Mouse (Mus musculus) heart, embryonic 15.5 days (tissue): ENCODE measurements at regions not wholly inside any gene's neighbourhood (a gene's known extent, or its start where the extent isn't known, plus 50 kb on each side); places are given as distances from the start of the nearest gene placed in this dataset.

Experiments used
- ATAC-seq: fragments of 200-750 bp; cut with Nextera tagmentation; replicated peaks from 2 replicates; pipeline ENCODE4 v1.8.0; 2017; ENCODE audit warnings: low read depth, moderate TSS enrichment; ENCODE audit not compliant: insufficient number of reproducible peaks, insufficient read depth, low FRiP score
- H3K27ac ChIP-seq: fragments of 300-500 bp; sonication (generic); 2 replicates; pipeline ENCODE4 v1.5.1; 2015; ENCODE audit warnings: mild to moderate bottlenecking, inconsistent platforms
- H3K27me3 ChIP-seq: fragments of 300-500 bp; sonication (generic); 2 replicates; pipeline ENCODE4 v1.6.1; 2015; ENCODE audit warnings: inconsistent platforms
- H3K36me3 ChIP-seq: fragments of 300-500 bp; sonication (generic); 2 replicates; pipeline ENCODE4 v1.6.1; 2015; ENCODE audit warnings: mild to moderate bottlenecking, inconsistent platforms
- H3K4me1 ChIP-seq: fragments of 300-500 bp; sonication (generic); replicated peaks from 2 replicates; pipeline ENCODE4 v1.6.1; 2015; ENCODE audit warnings: inconsistent platforms
- H3K4me2 ChIP-seq: fragments of 300-500 bp; sonication (generic); 2 replicates; pipeline ENCODE4 v1.6.1; 2015; ENCODE audit warnings: inconsistent platforms, mild to moderate bottlenecking, moderate library complexity
- H3K4me3 ChIP-seq: fragments of 300-500 bp; sonication (generic); 2 replicates; pipeline ENCODE4 v1.5.1; 2015; ENCODE audit warnings: mild to moderate bottlenecking, inconsistent platforms
- H3K9ac ChIP-seq: fragments of 300-500 bp; sonication (generic); 2 replicates; pipeline ENCODE4 v1.6.1; 2015; ENCODE audit warnings: mild to moderate bottlenecking, inconsistent platforms
- H3K9me3 ChIP-seq: fragments of 300-500 bp; sonication (generic); replicated peaks from 2 replicates; pipeline ENCODE4 v1.6.1; 2016; ENCODE audit warnings: inconsistent platforms
- WGBS: fragments of 180-500 bp; shearing (Covaris S2); methylation state at CpG from one replicate; pipeline ENCODE4 v1.1.7; 2015; ENCODE audit warnings: mixed read lengths; 5-methylcytosine and 5-hydroxymethylcytosine counted together

GRCm38 (mm10) chr12:32692081-32692819 is 127.1 kb upstream of the Nampt start:
- no peak for ATAC-seq
- no peak overlapping the region for H3K4me3 ChIP-seq
- WGBS, result 52% methylated on average over 8 of the region's 8 CpGs

DNA sequence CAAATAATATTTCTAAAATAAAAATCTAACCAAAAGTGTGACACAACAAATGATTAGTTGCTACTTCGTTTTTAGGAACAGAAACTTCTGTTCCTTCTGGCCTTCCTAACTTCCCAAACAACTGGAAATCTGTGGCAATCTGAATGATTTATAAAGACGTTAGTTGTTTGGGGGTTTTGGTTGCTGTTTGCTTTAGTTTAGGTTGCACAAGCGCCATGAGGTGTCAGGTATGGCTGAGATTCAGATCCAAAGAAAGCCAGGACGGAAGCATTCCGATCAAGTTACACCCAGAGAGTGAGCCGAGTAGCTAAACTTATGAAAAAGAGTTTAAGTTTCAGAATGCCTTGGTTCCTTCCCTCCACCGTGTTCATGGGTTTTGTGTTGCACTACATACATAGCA is 126.4 kb upstream of the Nampt start:
- Histone ChIP-seq H3K9me3 (no peaks in the 10 kb centered on the region), H3K4me1 (no peaks in the 10 kb centered on the region; the same call in 1 of the 2 replicates), H3K27ac (no peak overlapping the region), H3K9ac (no peak overlapping the region), H3K4me2 (no peak overlapping the region), H3K36me3 (no peaks in the 10 kb centered on the region), H3K4me3 (no peak overlapping the region), H3K27me3 (no peaks in the 10 kb centered on the region)
- WGBS, result 74% methylated on average over 7 of the region's 7 CpGs
- no peak for ATAC-seq

More at GRCm38 (mm10) chr12:32692081-32692819, 127.1 kb upstream of the Nampt start:
- H3K36me3 ChIP-seq, result no peaks in the 10 kb centered on the region
- H3K9ac ChIP-seq, result no peak overlapping the region
- no peak overlapping the region for H3K4me2 ChIP-seq
- H3K27me3 ChIP-seq, result no peaks in the 10 kb centered on the region
- no peak overlapping the region for H3K27ac ChIP-seq
- H3K9me3 ChIP-seq, result no peaks in the 10 kb centered on the region
- H3K4me1 ChIP-seq, result no peaks in the 10 kb centered on the region; the same call in 1 of the 2 replicates

DNA sequence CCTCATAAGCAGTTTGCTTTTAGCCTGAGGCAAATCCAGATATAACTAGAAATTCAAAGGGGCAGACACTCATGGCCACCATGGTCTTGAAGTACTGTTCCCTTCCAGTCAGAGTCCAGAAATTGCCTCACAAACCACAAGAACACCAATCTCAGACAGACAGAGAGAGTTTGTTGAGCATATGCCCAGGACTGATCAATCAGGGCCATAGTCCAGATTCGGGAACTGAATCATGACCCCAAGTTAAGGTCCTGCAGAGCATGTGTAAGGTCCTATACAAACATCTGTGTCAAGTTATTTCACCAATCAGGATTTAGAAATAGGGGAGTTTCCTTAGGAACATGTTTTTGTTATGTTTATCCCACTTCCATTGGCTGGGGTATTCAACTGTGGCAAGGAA is 125.7 kb upstream of the Nampt start:
- no peaks in the 10 kb centered on the region; the same call in 1 of the 2 replicates for H3K4me1 ChIP-seq
- WGBS, result 70% methylated on average over 1 of the region's 1 CpGs
- H3K27me3 ChIP-seq, result no peaks in the 10 kb centered on the region
- H3K9me3 ChIP-seq, result no peaks in the 10 kb centered on the region
- H3K36me3 ChIP-seq, result no peaks in the 10 kb centered on the region
- H3K9ac ChIP-seq, result no peak overlapping the region
- ATAC-seq, result no peak
- H3K27ac ChIP-seq, result no peak overlapping the region
- H3K4me2 ChIP-seq, result no peak overlapping the region
- H3K4me3 ChIP-seq, result no peak overlapping the region

DNA sequence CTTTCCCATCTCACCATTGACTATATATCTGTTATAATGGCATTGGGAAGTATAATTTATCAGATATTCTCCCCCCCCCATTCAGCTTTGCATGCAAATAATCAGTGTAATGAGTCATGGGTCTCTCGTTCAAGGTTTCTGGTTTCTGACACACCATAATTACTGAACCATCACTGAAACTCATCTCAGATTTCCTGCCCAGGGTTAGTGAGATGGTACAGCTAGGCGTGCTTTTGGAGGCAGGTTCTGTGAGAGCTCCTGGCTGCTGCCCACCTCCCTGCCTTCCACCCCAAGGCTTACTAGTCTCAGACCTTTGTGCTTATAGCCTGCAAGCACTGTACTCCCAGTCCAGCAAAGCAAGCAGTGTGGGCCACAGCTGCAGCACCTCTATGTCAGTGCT is 122.5 kb upstream of the Nampt start:
- Histone ChIP-seq H3K4me2 (no peak overlapping the region), H3K9ac (no peak overlapping the region), H3K36me3 (no peaks in the 10 kb centered on the region), H3K9me3 (no peaks in the 10 kb centered on the region), H3K27ac (no peak overlapping the region), H3K4me3 (no peak overlapping the region), H3K27me3 (no peaks in the 10 kb centered on the region), H3K4me1 (no peaks in the 10 kb centered on the region; the same call in 1 of the 2 replicates)
- no peak for ATAC-seq
- 77% methylated on average over 2 of the region's 2 CpGs for WGBS

DNA sequence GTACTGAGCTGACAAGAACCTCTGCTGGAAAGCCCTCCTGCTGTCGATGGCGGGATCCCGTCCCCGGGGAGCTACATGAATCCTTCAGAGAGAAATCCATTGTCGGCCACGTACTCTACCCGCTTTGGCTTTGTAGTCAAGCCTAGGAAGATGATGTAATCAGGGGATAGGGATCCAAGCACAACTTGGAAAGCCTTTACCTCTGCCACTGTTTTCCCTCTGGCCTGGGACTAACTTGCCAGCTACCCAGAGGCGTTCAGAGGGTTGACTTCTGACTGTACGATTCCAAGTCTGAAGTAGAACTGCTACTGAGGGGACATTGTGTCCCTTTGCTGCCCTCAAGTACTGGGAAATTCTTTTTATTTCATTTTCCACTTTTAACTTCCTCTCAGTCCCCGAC is 110.2 kb upstream of the Nampt start:
- 82% methylated on average over 10 of the region's 10 CpGs for WGBS
- Histone ChIP-seq H3K36me3 (no peaks in the 10 kb centered on the region), H3K4me3 (no peak overlapping the region), H3K27me3 (no peaks in the 10 kb centered on the region), H3K9me3 (no peaks in the 10 kb centered on the region), H3K27ac (no peak overlapping the region), H3K4me2 (no peak overlapping the region), H3K9ac (no peak overlapping the region), H3K4me1 (no peaks in the 10 kb centered on the region)
- no peak for ATAC-seq

DNA sequence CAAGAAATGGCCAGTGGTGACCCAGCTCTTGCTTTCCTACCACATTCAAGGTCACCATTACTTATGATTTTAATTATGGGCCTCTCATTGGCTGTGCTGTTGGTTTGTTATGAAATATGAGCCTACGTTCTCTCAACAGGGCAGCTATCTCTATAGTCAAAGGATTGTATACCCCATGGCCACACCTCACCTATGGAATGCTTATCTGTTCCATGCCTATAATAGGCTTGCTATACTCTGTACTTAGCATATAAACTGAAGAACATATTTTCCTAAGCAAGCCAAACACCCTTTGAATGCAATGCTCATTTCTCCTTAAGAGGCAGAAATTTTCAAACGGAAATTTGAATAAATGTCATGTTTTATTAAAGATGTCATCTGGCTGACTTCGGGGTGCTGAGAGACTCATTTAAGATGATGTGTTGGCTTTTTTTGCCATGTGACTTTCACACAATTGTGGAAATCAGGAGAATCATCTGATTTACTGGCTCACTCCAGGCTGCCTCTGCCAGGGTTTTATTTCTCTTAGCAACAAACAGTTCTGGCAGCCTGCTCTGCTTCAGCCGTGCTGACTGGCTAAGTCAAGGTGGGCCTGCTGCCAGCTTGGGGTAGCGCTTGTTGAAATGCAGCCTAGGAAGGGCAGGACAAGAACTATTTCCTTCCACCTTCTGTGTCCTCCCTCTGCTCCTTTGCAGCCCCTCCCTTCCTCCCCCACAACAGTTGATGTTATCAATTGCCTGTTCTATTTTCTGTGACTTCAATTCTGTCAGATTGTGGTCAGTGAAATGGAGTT is 102.0 kb upstream of the Nampt start:
- Histone ChIP-seq H3K4me3 (no peak overlapping the region), H3K4me1 (peaks cover 10% of the 10 kb centered on the region), H3K9me3 (no peaks in the 10 kb centered on the region), H3K36me3 (no peaks in the 10 kb centered on the region), H3K4me2 (no peak overlapping the region), H3K9ac (no peak overlapping the region), H3K27ac (peak overlapping the region; percentile 4; the same call in 1 of the 2 replicates), H3K27me3 (no peaks in the 10 kb centered on the region)
- WGBS, result 47% methylated on average over 5 of the region's 5 CpGs
- ATAC-seq, result peak; percentile 73; the same call in 1 of the 2 replicates

DNA sequence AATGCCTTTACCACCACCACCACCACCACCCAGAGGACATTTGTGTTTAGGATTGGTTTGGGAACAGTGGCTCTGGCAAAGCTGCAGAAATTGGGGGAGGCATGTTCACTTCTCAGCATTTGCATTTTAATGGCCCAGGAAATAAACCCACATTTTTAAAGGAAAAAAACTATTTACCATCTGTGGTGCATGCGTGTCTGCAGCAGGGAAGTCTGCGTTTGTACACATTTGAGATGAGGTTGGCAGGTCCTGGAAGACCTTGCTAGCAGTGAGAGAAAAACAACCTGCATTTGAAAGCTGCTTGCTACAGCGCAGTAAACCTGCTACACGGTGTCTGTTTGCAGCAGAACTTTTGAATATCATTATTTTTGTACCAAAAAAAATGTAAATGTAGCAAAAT is 100.1 kb upstream of the Nampt start:
- Histone ChIP-seq H3K36me3 (no peaks in the 10 kb centered on the region), H3K4me1 (peaks cover 10% of the 10 kb centered on the region), H3K27me3 (no peaks in the 10 kb centered on the region), H3K9ac (no peak overlapping the region), H3K27ac (no peak overlapping the region), H3K4me3 (no peak overlapping the region), H3K4me2 (no peak overlapping the region), H3K9me3 (no peaks in the 10 kb centered on the region)
- 89% methylated on average over 4 of the region's 4 CpGs for WGBS
- no peak for ATAC-seq

- ATAC-seq, result no peak
- Histone ChIP-seq H3K9ac (no peak overlapping the region), H3K4me3 (no peak overlapping the region), H3K4me1 (no peaks in the 10 kb centered on the region), H3K27ac (no peak overlapping the region), H3K36me3 (no peaks in the 10 kb centered on the region), H3K4me2 (no peak overlapping the region), H3K27me3 (no peaks in the 10 kb centered on the region), H3K9me3 (no peaks in the 10 kb centered on the region)
- 57% methylated on average over 7 of the region's 7 CpGs for WGBS
Measured at GRCm38 (mm10) chr12:32724451-32725188, 94.7 kb upstream of the Nampt start.

DNA sequence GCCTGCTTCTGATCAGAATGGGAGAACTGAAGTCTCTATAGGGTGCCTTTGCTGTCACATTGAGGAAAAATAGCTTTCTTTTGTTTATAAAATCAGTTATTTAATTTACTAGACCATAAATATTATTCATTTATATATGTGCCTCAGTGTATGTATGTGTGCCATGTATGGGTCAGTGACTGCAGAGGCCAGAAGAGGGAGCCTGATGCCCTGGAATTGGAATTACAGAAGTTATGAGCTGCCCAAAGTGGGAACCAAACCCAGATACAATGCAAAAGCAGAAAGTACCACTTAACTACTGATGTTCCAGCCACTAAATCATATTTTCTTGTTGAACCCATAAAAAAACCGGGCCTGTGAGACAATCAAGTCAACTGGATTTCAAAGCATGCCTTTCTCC is 91.8 kb upstream of the Nampt start:
- H3K36me3 ChIP-seq, result no peaks in the 10 kb centered on the region
- 63% methylated on average over 1 of the region's 1 CpGs for WGBS
- no peaks in the 10 kb centered on the region for H3K27me3 ChIP-seq
- no peaks in the 10 kb centered on the region for H3K9me3 ChIP-seq
- ATAC-seq, result no peak
- H3K4me1 ChIP-seq, result no peaks in the 10 kb centered on the region
- H3K4me2 ChIP-seq, result no peak overlapping the region
- no peak overlapping the region for H3K27ac ChIP-seq
- H3K9ac ChIP-seq, result no peak overlapping the region
- no peak overlapping the region for H3K4me3 ChIP-seq

- no peak overlapping the region for H3K9ac ChIP-seq
- no peaks in the 10 kb centered on the region for H3K27me3 ChIP-seq
- ATAC-seq, result no peak
- no peaks in the 10 kb centered on the region for H3K36me3 ChIP-seq
- no peaks in the 10 kb centered on the region for H3K4me1 ChIP-seq
- WGBS, result 81% methylated on average over 10 of the region's 10 CpGs
- H3K4me2 ChIP-seq, result no peak overlapping the region
- H3K9me3 ChIP-seq, result no peaks in the 10 kb centered on the region
- H3K27ac ChIP-seq, result no peak overlapping the region
- H3K4me3 ChIP-seq, result no peak overlapping the region
Measured at GRCm38 (mm10) chr12:32728425-32728824, 90.9 kb upstream of the Nampt start.

- Histone ChIP-seq H3K4me2 (no peak overlapping the region), H3K4me1 (no peaks in the 10 kb centered on the region), H3K27me3 (no peaks in the 10 kb centered on the region), H3K9me3 (no peaks in the 10 kb centered on the region), H3K36me3 (no peaks in the 10 kb centered on the region), H3K9ac (no peak overlapping the region), H3K4me3 (no peak overlapping the region), H3K27ac (no peak overlapping the region)
- 77% methylated on average over 2 of the region's 2 CpGs for WGBS
- no peak for ATAC-seq
Measured at GRCm38 (mm10) chr12:32735224-32735623, 84.1 kb upstream of the Nampt start.
